Comparison of ENCODE assay signal across 27 mouse cellular contexts in genomic region chr16:36747767-36748166, GRCm38 (mm10). TPM values are rescaled to one million over a fixed set of nuclear protein-coding genes. Genes with fewer than 3 reads are reported as not detected.
DNase-seq lines count a peak whose midpoint lies in the region; ATAC-seq and TF ChIP-seq lines count a peak whose summit lies in the region.
"Had no signal": no experiment of that assay in that cellular context is flagged by ENCODE, and none has a peak within 500 bp of the region (broad histone marks: within the 10 kb centered on the region; RNA-seq: fewer than 3 reads in every experiment).

No protein-coding gene starts in this region.

- no peaks in the 10 kb centered on the region for H3K9me3 ChIP-seq in lung, postnatal 0 days (ENCODE audit: low read length)
- no peaks in the 10 kb centered on the region for H3K9me3 ChIP-seq in hindbrain, postnatal 0 days (ENCODE audit: low read length)
- no peaks in the 10 kb centered on the region for H3K9me3 ChIP-seq in hindbrain, embryonic 10.5 days
- H3K9me3 ChIP-seq: embryonic facial prominence, embryonic 12.5 days; embryonic facial prominence, embryonic 15.5 days had no signal

- TF ChIP-seq EP300 in lung, postnatal 0 days (IDR thresholded peaks at IDR 0.05): no peak

- H3K4me3 ChIP-seq in lung, postnatal 0 days (ENCODE audit: low read depth, low read length): no peak overlapping the region
- H3K4me3 ChIP-seq in hindbrain, postnatal 0 days (ENCODE audit: low read length): no peak overlapping the region
- H3K4me3 ChIP-seq in hindbrain, embryonic 10.5 days: no peak overlapping the region
- H3K4me3 ChIP-seq: embryonic facial prominence, embryonic 12.5 days; embryonic facial prominence, embryonic 15.5 days; gastrocnemius, adult 2 months; heart, adult 2 months had no signal

- H3K9ac ChIP-seq in lung, postnatal 0 days (replicated peaks; ENCODE audit: low read depth): no peak overlapping the region
- no peak overlapping the region for H3K9ac ChIP-seq in hindbrain, postnatal 0 days (replicated peaks; ENCODE audit: low read length)
- H3K9ac ChIP-seq: embryonic facial prominence, embryonic 12.5 days; embryonic facial prominence, embryonic 15.5 days; forebrain, postnatal 0 days; hindbrain, embryonic 14.5 days had no signal

- H3K4me2 ChIP-seq in lung, postnatal 0 days (replicated peaks; ENCODE audit: low read depth, low read length): no peak overlapping the region
- no peak overlapping the region for H3K4me2 ChIP-seq in hindbrain, postnatal 0 days (ENCODE audit: low read depth, low read length)
- H3K4me2 ChIP-seq: embryonic facial prominence, embryonic 12.5 days; embryonic facial prominence, embryonic 15.5 days; heart, embryonic 11.5 days; hindbrain, embryonic 14.5 days had no signal

- no peak for TF ChIP-seq CTCF in lung, postnatal 0 days (IDR thresholded peaks at IDR 0.05)
- TF ChIP-seq CTCF in hindbrain, postnatal 0 days (IDR thresholded peaks at IDR 0.05; ENCODE audit: low read depth): no peak

- no peaks in the 10 kb centered on the region for H3K36me3 ChIP-seq in lung, postnatal 0 days (ENCODE audit: insufficient read depth, low read length)
- H3K36me3 ChIP-seq in hindbrain, postnatal 0 days (ENCODE audit: insufficient read depth, low read length): no peaks in the 10 kb centered on the region
- no peaks in the 10 kb centered on the region for H3K36me3 ChIP-seq in hindbrain, embryonic 10.5 days
- H3K36me3 ChIP-seq: embryonic facial prominence, embryonic 12.5 days; embryonic facial prominence, embryonic 15.5 days had no signal

- H3K4me1 ChIP-seq in lung, postnatal 0 days (ENCODE audit: insufficient read depth, low read depth, low read length): no peaks in the 10 kb centered on the region
- H3K4me1 ChIP-seq in hindbrain, postnatal 0 days (ENCODE audit: insufficient read depth, low read length): no peaks in the 10 kb centered on the region
- no peaks in the 10 kb centered on the region for H3K4me1 ChIP-seq in hindbrain, embryonic 10.5 days (replicated peaks)
- H3K4me1 ChIP-seq: embryonic facial prominence, embryonic 12.5 days; embryonic facial prominence, embryonic 15.5 days had no signal

- ATAC-seq in lung, postnatal 0 days: no peak
- peak; percentile 65 for ATAC-seq in granulocyte monocyte progenitor cell, adult 5-6 weeks (replicated peaks; ENCODE audit: poor library complexity, severe bottlenecking)
- ATAC-seq in megakaryocyte progenitor cell, adult 5-6 weeks (replicated peaks; ENCODE audit: poor library complexity): 0 out of 2 replicates have a peak, but pooled peaks have one; percentile 26
- ATAC-seq in hindbrain, postnatal 0 days: no peak
- ATAC-seq: CD4-positive, CD25-positive, alpha-beta regulatory T cell, adult 4 months; forebrain, embryonic 14.5 days; forebrain, postnatal 0 days had no signal

- H3K27me3 ChIP-seq in lung, postnatal 0 days (replicated peaks; ENCODE audit: insufficient read depth, low read length): no peaks in the 10 kb centered on the region
- no peaks in the 10 kb centered on the region for H3K27me3 ChIP-seq in hindbrain, postnatal 0 days (ENCODE audit: insufficient read depth, low read length)
- no peaks in the 10 kb centered on the region for H3K27me3 ChIP-seq in hindbrain, embryonic 10.5 days (ENCODE audit: insufficient read depth, poor library complexity, severe bottlenecking)
- H3K27me3 ChIP-seq: embryonic facial prominence, embryonic 12.5 days; embryonic facial prominence, embryonic 15.5 days had no signal

- no peak for DNase-seq in lung, postnatal 0 days (ENCODE audit: low spot score)
- DNase-seq in lung, adult 18-20 months: no peak
- DNase-seq in hindbrain, postnatal 0 days (ENCODE audit: low spot score): no peak
- no peak for DNase-seq in hindbrain, embryonic 10.5 days (ENCODE audit: low spot score)
- no peak for DNase-seq in urinary bladder, adult 2 months (ENCODE audit: low spot score)
- DNase-seq: adrenal gland, adult 2 months; adrenal gland, postnatal 25 days; cerebellum, adult 18-20 months; cerebellum, adult 9-10 months; cerebellum, postnatal 14 days; forebrain, postnatal 0 days; gastrocnemius, adult 2 months; gastrocnemius, postnatal 14 days; heart, adult 2 months had no signal

- 28% methylated on average over 2 of the region's 2 CpGs for WGBS in lung, postnatal 0 days
- WGBS in hindbrain, postnatal 0 days: 80% methylated on average over 2 of the region's 2 CpGs
- WGBS in hindbrain, embryonic 10.5 days: 86% methylated on average over 2 of the region's 2 CpGs

- H3K27ac ChIP-seq in lung, postnatal 0 days (ENCODE audit: low read length): 0 out of 2 replicates have a peak overlapping the region, but pooled peaks have one; percentile 57
- H3K27ac ChIP-seq in hindbrain, postnatal 0 days: no peak overlapping the region
- no peak overlapping the region for H3K27ac ChIP-seq in hindbrain, embryonic 10.5 days
- H3K27ac ChIP-seq: embryonic facial prominence, embryonic 12.5 days; embryonic facial prominence, embryonic 15.5 days; gastrocnemius, adult 2 months; heart, adult 2 months; hindbrain, embryonic 14.5 days had no signal

RNA-seq across cellular contexts. Expression of gene Slc15a2, which starts 37.0 kb away (rescaled TPM):
- 57.3 and 75.1 TPM in 2 replicates for polyA plus RNA-seq in lung, postnatal 0 days (2015; fragmentation: Nextera tagmentation; extraction: Ambion mirVana)
- 5.8 and 9.2 TPM in 2 replicates for total RNA-seq in granulocyte monocyte progenitor cell, adult 5-6 weeks (2014; fragmentation: Nextera tagmentation)
- total RNA-seq in granulocyte monocyte progenitor cell, adult 5-6 weeks (2017): 6.1 and 10.6 TPM in 2 replicates
- total RNA-seq in megakaryocyte progenitor cell, adult 5-6 weeks (2015): 5.3 and 7.5 TPM in 2 replicates
- total RNA-seq in megakaryocyte progenitor cell, adult 5-6 weeks (2017): 8.0 and 10.3 TPM in 2 replicates
- total RNA-seq in hindbrain, postnatal 0 days (2014; rRNA removed): 30.3 and 58.7 TPM in 2 replicates
- polyA plus RNA-seq in hindbrain, postnatal 0 days (2015; fragmentation: Nextera tagmentation; extraction: Ambion mirVana): 25.5 and 31.7 TPM in 2 replicates
- polyA plus RNA-seq in hindbrain, embryonic 10.5 days (2016; fragmentation: Nextera tagmentation; extraction: Ambion mirVana): 1.7 and 1.8 TPM in 2 replicates
- polyA plus RNA-seq in urinary bladder, adult 2 months (2012; rRNA removed): 1.6 and 6.5 TPM in 2 replicates
- total RNA-seq: MEL had no signal
- polyA plus RNA-seq: C2C12 had no signal

RNA-seq across cellular contexts. Expression of gene Ildr1, which starts 54.0 kb away (rescaled TPM):
- polyA plus RNA-seq in lung, postnatal 0 days (2015; fragmentation: Nextera tagmentation; extraction: Ambion mirVana): 8.8 and 10.7 TPM in 2 replicates
- total RNA-seq in granulocyte monocyte progenitor cell, adult 5-6 weeks (2014; fragmentation: Nextera tagmentation): not detected in 2 replicates
- not detected in 2 replicates for total RNA-seq in granulocyte monocyte progenitor cell, adult 5-6 weeks (2017)
- 0.15 TPM in 1 of 2 replicates, not detected in the other for total RNA-seq in megakaryocyte progenitor cell, adult 5-6 weeks (2015)
- total RNA-seq in megakaryocyte progenitor cell, adult 5-6 weeks (2017): 0.10 TPM in 1 of 2 replicates, not detected in the other
- total RNA-seq in hindbrain, postnatal 0 days (2014; rRNA removed): 1.1 and 1.8 TPM in 2 replicates
- 0.81 and 1.2 TPM in 2 replicates for polyA plus RNA-seq in hindbrain, postnatal 0 days (2015; fragmentation: Nextera tagmentation; extraction: Ambion mirVana)
- polyA plus RNA-seq in hindbrain, embryonic 10.5 days (2016; fragmentation: Nextera tagmentation; extraction: Ambion mirVana): 0.41 and 0.85 TPM in 2 replicates
- polyA plus RNA-seq in urinary bladder, adult 2 months (2012; rRNA removed): 37.2 and 43.2 TPM in 2 replicates
- total RNA-seq: adrenal gland, adult 2 months; adrenal gland, postnatal 25 days; gastrocnemius, postnatal 4 days; heart, adult 2 months; heart, postnatal 25 days; MEL had no signal
- polyA plus RNA-seq: adrenal gland, adult 2 months; C2C12; forebrain, embryonic 14.5 days; heart, embryonic 11.5 days; heart, postnatal 0 days had no signal

Comparison
In these comparisons a context has a peak if more than half of its experiments do, and no peak if none do; other contexts are left out.
1. ATAC-seq: peak in granulocyte monocyte progenitor cell, adult 5-6 weeks (single experiment) and megakaryocyte progenitor cell, adult 5-6 weeks (single experiment); none in lung, postnatal 0 days (single experiment) and hindbrain, postnatal 0 days (single experiment).